Mouse (Mus musculus) liver, adult 2 months (tissue): ENCODE measurements around the gene Ninl. TPM values are rescaled to one million over a fixed set of nuclear protein-coding genes. Genes with fewer than 3 reads are reported as not detected.

Experiments
- DNase-seq: peaks from one replicate; pipeline ENCODE4 v3.0.0-alpha.2; 2011; ENCODE audit warnings: low read depth, low spot score; ENCODE audit errors: extremely low read depth
- H3K27ac ChIP-seq: fragments of 200-500 bp; replicated peaks from 2 replicates; pipeline ENCODE4 v1.5.1; 2012; ENCODE audit warnings: low read depth, mild to moderate bottlenecking, control low read depth, inconsistent platforms, low read length; ENCODE audit not compliant: insufficient read depth
- H3K27me3 ChIP-seq: fragments of 200-500 bp; 2 replicates; pipeline ENCODE4 v1.6.1; 2012; ENCODE audit warnings: mild to moderate bottlenecking, moderate library complexity, low read length, inconsistent platforms; ENCODE audit not compliant: control insufficient read depth, insufficient read depth
- H3K36me3 ChIP-seq: fragments of 200-500 bp; 2 replicates; pipeline ENCODE4 v1.6.1; 2012; ENCODE audit warnings: low read length, inconsistent platforms; ENCODE audit not compliant: control insufficient read depth, insufficient read depth
- H3K4me1 ChIP-seq: fragments of 200-500 bp; 2 replicates; pipeline ENCODE4 v1.6.1; 2011; ENCODE audit warnings: low read length; ENCODE audit not compliant: control insufficient read depth, insufficient read depth
- H3K4me3 ChIP-seq: fragments of 200-500 bp; 2 replicates; pipeline ENCODE4 v1.5.1; 2011; ENCODE audit warnings: low read depth, mild to moderate bottlenecking, control low read depth, low read length, moderate library complexity; ENCODE audit not compliant: insufficient read depth
- H3K79me2 ChIP-seq: fragments of 200-500 bp; 2 replicates; pipeline ENCODE4 v1.6.1; 2012; ENCODE audit warnings: inconsistent platforms, mild to moderate bottlenecking, low read length, moderate library complexity; ENCODE audit not compliant: control insufficient read depth, insufficient read depth
- H3K9ac ChIP-seq: fragments of 200-500 bp; 2 replicates; pipeline ENCODE4 v1.6.1; 2012; ENCODE audit warnings: low read depth, mild to moderate bottlenecking, control low read depth, inconsistent platforms, low read length
- CTCF ChIP-seq: fragments of 200-500 bp; IDR thresholded peaks from 2 replicates; pipeline ENCODE4 v1.5.1; 2011; ENCODE audit warnings: low read depth, low read length, control low read depth
- POLR2A ChIP-seq: fragments of 200-500 bp; IDR thresholded peaks from 2 replicates; pipeline ENCODE4 v1.6.1; 2011; ENCODE audit warnings: low read length, control low read depth; ENCODE audit not compliant: insufficient read depth; ENCODE audit errors: extremely low read depth
- WGBS: fragments of 180-500 bp; shearing (Covaris S2); methylation state at CpG from one replicate; pipeline ENCODE4 v1.1.7; 2018; 5-methylcytosine and 5-hydroxymethylcytosine counted together
- polyA plus RNA-seq: library from polyadenylated mRNA; depleted of rRNA; stranded (reverse); fragments of >200 nt; gene quantifications from 2 replicates; pipeline ENCODE4 v1.2.3, GENCODE M21; 2012; rRNA removed
- total RNA-seq: library from RNA; depleted of rRNA; stranded (reverse); fragments of >200 nt; gene quantifications from 2 replicates; pipeline ENCODE4 v1.2.3, GENCODE M21; 2014; rRNA removed

Gene Ninl
- total and polyA plus RNA-seq, 2 experiments, result 0.29 to 0.37 TPM

DNA sequence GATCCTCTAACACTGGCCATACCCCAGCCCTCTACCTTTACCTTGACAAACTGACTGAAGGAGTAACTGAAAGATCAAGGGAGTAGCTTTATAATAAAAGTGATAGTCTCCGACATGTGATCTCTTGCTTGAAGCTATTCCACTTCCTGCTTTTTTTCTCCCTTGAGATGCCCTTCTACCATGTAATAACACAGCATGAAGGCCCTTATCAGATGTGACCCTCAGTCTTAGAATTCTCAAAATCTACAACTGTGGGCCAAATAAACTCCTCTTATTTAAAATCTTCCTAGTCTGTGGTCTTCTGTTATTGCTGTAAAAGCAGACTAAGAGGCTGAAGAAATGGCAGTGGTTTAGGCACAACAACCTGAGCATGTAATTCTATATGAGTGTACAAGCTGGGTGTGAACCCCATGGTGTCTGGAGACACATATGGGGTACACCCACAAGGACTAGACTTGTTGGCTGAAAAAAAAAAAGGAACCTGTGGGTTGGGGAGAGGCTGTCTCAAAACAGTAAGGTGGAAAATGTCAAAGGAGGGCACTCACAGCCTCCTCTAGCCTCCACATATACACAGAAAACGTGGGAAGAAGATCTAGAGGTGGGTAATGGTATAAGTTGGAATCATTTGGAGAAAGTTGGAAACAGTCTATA is 144.4 kb downstream of the Ninl start:
- no peaks in the 10 kb centered on the region for H3K27me3 ChIP-seq
- no peak overlapping the region for H3K4me3 ChIP-seq
- 90% methylated on average over 2 of the region's 2 CpGs for WGBS
- DNase-seq, result no peak
- TF ChIP-seq POLR2A (no peak), CTCF (no peak)
- peaks cover 2% of the 10 kb centered on the region; the same call in 1 of the 2 replicates for H3K4me1 ChIP-seq
- no peak overlapping the region for H3K27ac ChIP-seq
- peaks cover 11% of the 10 kb centered on the region; the same call in 1 of the 2 replicates for H3K79me2 ChIP-seq
- no peak overlapping the region for H3K9ac ChIP-seq
- no peaks in the 10 kb centered on the region for H3K36me3 ChIP-seq

DNA sequence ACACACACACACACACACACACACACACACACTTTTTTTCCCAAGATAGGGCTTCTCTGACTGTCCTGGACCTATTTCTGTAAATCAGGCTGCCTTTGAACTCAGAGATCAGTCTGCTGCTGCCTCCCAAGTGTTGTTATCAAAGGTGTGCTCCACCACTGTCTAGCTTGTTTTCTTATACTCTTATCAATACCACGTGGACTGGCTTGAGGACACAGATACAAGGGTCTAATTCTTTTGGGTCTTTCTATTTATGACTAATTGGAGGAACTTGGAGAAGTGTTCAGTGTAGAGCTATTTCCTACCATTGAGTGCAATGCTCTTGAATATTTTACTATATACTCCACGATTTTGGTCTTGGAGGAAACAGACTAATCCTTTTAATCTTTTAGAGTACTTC is 151.8 kb downstream of the Ninl start:
- H3K4me1 ChIP-seq, result peaks cover 2% of the 10 kb centered on the region; the same call in 1 of the 2 replicates
- no peak overlapping the region for H3K27ac ChIP-seq
- no peaks in the 10 kb centered on the region for H3K27me3 ChIP-seq
- no peaks in the 10 kb centered on the region for H3K36me3 ChIP-seq
- DNase-seq, result no peak
- peaks cover 13% of the 10 kb centered on the region; the same call in 1 of the 2 replicates for H3K79me2 ChIP-seq
- H3K9ac ChIP-seq, result no peak overlapping the region
- no peak overlapping the region for H3K4me3 ChIP-seq
- TF ChIP-seq POLR2A, result no peak
- no peak for TF ChIP-seq CTCF
- 70% methylated on average over 2 of the region's 2 CpGs for WGBS

GRCm38 (mm10) chr2:150886315-150886714 is 152.9 kb downstream of the Ninl start:
- Histone ChIP-seq H3K27me3 (no peaks in the 10 kb centered on the region), H3K79me2 (peaks cover 11% of the 10 kb centered on the region; the same call in 1 of the 2 replicates), H3K36me3 (no peaks in the 10 kb centered on the region), H3K4me3 (no peak overlapping the region), H3K4me1 (peaks cover 2% of the 10 kb centered on the region; the same call in 1 of the 2 replicates), H3K27ac (no peak overlapping the region), H3K9ac (no peak overlapping the region)
- DNase-seq, result no peak
- TF ChIP-seq CTCF (no peak), POLR2A (no peak)

- Histone ChIP-seq H3K27ac (no peak overlapping the region), H3K4me1 (peaks cover 2% of the 10 kb centered on the region; the same call in 1 of the 2 replicates), H3K4me3 (no peak overlapping the region), H3K79me2 (peaks cover 11% of the 10 kb centered on the region; the same call in 1 of the 2 replicates), H3K27me3 (no peaks in the 10 kb centered on the region), H3K36me3 (no peaks in the 10 kb centered on the region), H3K9ac (no peak overlapping the region)
- TF ChIP-seq POLR2A, result no peak
- DNase-seq, result no peak
- 97% methylated on average over 1 of the region's 1 CpGs for WGBS
These were observed 153.4 kb downstream of the Ninl start for GRCm38 (mm10) chr2:150885814-150886213.

- DNase-seq, result no peak
- Histone ChIP-seq H3K79me2 (peaks cover 11% of the 10 kb centered on the region; the same call in 1 of the 2 replicates), H3K4me1 (peaks cover 2% of the 10 kb centered on the region; the same call in 1 of the 2 replicates), H3K27me3 (no peaks in the 10 kb centered on the region), H3K9ac (no peak overlapping the region), H3K36me3 (no peaks in the 10 kb centered on the region), H3K4me3 (no peak overlapping the region), H3K27ac (no peak overlapping the region)
- TF ChIP-seq CTCF (no peak), POLR2A (no peak)
- WGBS, result 100% methylated on average over 1 of the region's 1 CpGs
These were observed 154.4 kb downstream of the Ninl start for GRCm38 (mm10) chr2:150884779-150885110.

Other genes with a start within 250 kb of the Ninl start
- gene Abhd12, start 134.6 kb downstream of the Ninl start, total RNA-seq, result 31.8 and 33.4 TPM in 2 replicates
- 26.3 and 28.4 TPM in 2 replicates for gene Abhd12, start 134.6 kb downstream of the Ninl start, polyA plus RNA-seq
- 4.4 and 5.4 TPM in 2 replicates for gene Gins1, start 134.0 kb downstream of the Ninl start, total RNA-seq
- gene Gins1, start 134.0 kb downstream of the Ninl start, polyA plus RNA-seq, result 2.0 and 2.7 TPM in 2 replicates
- gene Nanp, start within 50 bp of the Ninl start, total RNA-seq, result 8.3 and 11.8 TPM in 2 replicates
- 3.0 and 3.5 TPM in 2 replicates for gene Nanp, start within 50 bp of the Ninl start, polyA plus RNA-seq
- not detected in 2 replicates for gene Gm14151, start 53.0 kb upstream of the Ninl start, total RNA-seq
- not detected in 2 replicates for gene Gm14151, start 53.0 kb upstream of the Ninl start, polyA plus RNA-seq
- not detected in 2 replicates for gene Gm14147, start 58.9 kb upstream of the Ninl start, total RNA-seq
- gene Gm14147, start 58.9 kb upstream of the Ninl start, polyA plus RNA-seq, result not detected in 2 replicates